Mouse (Mus musculus) CD8-positive naive resting alpha-beta T cell, adult 2 months (primary cell): ENCODE results near the gene Nalcn.

ENCODE experiments used
- DNase-seq, 2 experiments: peaks; one replicate each; pipeline ENCODE4 v3.0.0; 2022; ENCODE audit warnings: low read depth in 2 of 2, low spot score in 2 of 2

Nalcn gene

DNA sequence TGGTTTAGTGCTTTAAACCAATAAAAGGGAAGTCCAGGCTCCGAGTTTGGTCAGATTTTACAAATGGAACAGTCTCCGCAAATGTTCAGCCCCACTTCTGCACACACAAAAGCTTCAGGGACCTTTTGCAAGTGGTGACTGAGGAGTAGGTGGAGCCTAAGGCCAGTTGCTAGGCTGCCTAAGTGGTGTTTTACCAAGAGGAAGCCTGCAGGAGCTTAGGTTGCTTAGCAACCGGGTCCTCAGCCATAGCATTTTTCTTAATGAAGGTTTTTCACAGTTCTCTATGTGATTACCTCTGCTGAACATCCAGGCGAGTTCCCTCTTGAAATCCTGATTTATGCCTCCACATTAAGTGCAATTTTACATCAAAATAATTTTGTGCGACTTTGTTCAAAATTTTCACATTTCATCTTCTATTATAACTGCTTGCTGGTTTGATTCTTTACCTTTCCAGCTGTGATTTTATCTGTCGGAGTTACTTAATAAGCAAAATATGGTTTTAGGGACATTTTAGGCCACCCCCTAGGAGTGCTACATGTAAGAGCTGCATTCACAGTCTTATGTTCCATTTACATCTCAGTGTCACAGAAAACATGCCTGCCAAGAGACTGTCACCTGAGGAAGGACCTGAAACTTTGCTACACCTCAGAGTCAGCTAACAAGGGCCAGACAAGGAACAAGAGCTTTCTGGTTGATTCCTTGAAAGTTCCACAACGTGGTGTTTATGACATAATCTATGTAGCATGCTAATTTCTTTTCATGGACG lies 113.4 kb downstream of the Nalcn start:
- no peak for DNase-seq

DNA sequence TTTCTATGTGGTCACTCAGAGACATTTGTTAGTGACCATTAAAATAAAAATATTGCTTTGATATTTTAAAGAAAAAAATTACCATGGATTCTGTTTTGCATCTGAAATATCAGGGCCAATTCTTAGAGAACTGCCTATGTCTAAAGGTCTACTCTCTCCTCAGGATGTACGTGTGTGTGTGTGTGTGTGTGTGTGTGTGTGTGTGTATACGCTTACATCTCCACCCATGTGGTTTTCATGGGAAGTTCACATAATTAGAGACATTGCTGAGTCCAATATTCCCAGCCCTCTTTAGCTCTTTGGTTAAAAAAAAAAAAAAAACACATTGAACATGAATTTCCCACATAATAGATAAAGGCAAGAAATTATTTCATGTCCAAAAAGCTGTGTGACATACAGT lies 114.0 kb downstream of the Nalcn start:
- no peak for DNase-seq

DNA sequence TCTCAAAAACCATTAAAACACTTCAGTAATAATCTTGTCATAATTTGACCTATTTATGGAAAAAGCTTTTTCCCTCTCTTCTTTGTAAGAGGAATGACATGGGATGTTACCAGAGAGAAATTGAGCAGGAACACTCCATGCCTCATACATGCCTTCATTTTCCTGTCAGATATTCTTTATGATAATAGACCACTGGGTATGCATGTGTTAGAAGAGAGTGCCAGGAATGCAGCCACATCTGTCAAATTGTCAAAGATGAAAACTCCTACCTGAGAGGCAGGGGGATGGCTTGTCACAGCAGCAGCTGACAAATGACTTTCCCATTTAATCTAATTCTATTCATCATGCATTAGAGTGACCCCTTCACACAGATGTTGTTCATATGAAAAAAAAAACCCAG lies 131.4 kb downstream of the Nalcn start:
- DNase-seq, result no peak

DNA sequence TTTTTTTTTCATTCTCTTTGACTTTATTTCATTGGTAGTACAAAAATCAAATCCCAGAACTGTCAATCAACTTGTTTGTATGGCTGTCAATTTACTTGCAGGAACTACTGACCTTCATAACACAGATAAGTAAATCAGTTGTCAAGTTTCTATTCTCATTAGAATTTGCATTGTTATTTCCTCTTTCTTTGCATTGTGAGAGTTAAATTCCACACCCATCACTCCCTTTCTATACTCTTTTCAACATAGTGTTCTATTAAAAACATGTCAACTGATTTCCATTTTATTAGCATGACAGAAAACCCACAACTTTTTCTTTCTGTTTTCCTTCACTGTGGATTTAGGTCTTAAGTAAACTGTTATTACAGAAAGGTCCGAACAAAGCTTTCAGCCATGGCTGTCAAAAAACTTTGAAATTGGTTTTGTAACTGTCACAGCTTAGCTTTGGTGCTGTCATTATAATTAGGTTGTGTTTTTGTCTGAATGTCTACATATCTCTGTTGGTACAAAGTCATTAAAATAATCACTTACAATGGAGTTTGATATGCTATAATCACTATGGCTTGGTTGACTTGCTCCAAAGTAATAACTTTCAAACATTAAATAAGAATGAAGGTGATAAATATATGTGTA lies 138.3 kb downstream of the Nalcn start:
- DNase-seq, result no peak

DNA sequence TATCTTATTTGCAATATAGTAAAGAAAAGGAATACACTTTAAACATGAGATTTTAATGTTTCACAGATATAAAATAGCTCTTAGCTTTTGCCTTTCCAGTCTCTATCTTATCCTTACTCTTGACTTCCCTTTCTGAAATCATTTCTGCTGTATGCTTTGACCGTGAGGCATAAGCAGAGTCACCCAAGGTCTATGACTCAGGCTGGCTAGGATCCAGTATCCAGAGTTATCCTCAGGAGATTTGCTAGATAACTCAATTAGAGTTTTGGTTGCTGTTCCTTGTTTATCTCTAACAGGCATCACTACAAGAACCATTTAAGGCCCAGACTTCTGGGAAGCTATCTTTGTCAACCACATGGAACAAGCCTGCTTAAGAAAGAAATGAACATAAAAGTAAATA lies 164.9 kb downstream of the Nalcn start:
- no peak for DNase-seq

DNA sequence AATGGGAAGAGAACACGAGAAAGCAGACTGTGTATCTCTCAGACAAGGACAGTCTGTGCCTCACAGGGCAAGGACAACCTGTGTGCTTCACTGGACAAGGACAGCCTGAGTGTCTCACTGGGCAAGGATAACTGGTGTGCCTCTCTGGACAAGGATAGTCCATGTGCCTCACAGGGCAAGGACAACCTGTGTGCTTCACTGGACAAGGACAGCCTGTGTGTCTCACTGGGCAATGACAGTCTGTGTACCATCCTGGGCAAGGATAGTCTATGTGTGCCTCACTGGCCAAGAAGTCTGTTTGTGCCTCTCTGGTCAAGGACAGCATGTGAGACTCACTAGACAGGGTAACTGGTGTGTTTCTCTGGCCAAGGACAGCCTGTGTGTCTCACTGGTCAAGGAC lies 180.9 kb downstream of the Nalcn start:
- DNase-seq, result no peak

DNA sequence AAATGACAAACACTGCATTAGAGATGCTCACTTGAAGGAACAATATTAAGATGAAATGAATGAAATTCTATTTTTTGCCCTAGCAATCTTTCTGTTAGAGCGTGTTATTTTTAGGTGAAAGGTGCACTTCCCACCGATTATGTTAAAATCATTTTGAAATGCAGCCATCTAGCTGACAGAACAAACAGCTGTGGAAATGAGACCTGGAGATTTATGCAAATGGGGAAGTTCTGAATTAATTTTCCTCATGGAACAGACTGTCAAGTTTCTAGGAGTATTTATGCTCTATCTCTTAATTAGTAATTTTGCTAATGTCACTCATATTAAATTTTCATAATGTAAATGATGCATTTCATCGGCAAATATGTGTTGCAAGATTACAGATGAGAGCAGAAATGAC lies 191.4 kb downstream of the Nalcn start:
- no peak for DNase-seq

DNA sequence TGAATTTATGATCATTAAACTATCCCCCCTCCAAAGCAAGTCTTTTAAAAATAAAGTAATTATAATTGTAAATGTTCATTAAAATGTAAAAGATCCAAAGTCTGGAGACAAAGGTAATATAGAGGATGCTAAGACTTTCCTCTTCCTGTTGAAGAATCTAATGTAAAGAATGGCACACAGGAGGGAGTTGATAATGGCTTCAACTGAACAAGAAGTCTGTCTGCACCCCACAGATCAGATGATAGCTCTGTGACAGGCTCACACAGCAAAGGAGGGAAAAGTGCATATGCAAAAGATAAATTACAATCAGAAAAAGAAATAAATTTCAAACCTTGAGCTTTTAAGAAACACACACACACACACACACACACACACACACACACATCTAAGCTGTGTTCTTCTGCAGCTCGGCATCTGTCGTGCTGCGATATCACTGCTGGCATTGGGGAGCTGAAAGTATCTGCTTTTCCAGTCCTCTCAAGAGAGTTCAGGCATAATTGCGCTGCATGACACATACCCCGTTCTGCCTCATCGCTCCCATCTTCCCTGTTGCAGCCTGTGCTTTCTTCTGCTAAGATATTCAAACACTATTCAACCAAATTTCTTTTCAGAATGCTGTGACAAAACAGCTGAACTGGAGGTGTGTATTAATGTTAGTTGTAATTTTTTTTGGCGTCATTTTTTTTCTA lies 250.6 kb downstream of the Nalcn start:
- DNase-seq, result no peak

DNA sequence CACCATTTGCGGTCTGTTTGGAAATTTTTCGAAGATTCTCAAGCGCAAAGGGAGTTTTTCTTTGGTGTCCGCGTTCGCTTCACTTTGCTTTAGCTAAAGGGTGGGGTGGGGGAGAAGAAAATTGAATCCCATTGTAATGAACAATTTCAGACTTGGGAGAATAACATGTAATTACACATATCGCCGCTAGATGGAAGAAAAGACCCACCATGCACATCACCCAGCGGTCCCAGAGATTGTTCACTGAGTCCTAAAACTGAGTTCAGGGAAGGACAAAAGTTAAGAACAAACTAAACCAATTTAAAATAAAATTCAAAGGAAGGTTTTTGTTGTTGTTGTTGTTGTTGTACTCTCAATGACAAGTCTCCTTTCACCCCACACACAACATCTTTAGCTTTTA lies 255.4 kb downstream of the Nalcn start:
- DNase-seq, result no peak

DNA sequence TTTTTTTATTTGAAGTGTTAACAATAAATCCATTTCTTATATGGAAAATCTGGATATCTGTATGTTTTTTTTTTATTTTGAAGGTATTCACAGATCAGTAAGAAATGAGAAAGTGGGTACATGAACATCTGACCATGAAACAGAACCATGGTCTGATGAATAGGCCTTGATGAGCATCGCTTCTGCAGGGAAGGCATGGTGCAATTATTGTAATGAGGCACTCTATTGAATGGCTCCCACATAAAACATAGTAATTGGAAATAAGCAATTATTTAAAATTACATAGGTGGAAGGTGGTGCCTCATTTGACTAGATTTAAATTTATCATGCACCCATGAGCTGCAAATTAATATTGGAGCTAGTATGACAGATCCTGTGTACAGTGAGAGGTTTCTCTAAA lies 267.3 kb downstream of the Nalcn start:
- no peak for DNase-seq

DNA sequence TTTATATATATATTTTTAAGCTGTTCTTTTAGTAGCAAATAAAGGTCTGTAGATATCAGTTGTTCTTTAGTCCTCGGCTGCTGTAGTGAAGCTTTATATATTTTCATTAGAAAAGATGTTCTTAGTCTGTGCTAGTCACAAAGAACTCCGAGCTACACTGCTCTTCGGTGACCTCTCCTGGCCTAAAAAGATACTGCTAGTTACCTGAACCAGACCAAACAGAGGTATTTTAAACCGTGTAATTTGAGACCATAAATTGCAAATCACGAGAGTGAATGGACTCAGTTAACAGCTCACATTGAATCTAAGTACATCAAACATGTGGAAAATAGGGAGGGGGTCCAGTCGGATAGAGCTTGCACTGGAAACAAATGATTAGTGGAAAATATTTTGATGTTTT lies 274.0 kb downstream of the Nalcn start:
- no peak for DNase-seq

DNA sequence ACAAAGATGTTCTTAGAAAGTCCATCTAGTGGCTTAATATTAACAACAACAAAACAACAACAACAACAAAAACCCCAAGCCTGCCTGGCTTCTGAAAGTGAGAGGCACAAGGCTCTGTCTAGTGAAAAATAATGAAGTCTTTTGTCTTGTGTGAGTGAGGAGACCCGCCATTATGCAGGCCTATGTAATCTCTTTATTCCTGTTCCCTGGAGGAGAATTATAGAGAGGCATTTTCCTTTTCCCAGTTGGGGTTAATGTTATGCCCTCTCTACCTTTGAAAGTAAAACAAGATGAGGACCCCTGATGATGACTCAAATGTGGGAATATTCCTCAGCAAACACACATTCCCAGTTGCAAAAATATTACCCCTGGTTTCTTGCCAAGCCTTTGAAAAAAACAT lies 295.1 kb downstream of the Nalcn start:
- no peak for DNase-seq

DNA sequence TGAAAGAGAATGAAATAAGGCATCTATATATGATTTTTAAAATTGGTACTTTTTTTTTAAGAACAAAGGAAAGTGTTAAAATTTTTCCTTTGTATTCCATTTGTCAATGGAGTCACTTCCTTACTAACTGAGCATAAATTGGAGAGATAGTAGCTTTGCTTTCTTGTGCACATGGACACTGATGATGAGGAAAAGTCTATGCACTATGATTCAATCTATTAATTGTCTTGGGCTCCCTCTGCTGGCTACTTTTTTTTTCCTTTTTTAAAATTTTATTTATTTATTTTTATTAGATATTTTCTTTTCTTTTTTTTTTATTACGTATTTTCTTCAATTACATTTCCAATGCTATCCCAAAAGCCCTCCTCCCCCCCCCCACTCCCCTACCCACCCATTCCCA lies 312.6 kb downstream of the Nalcn start:
- DNase-seq, result no peak

DNA sequence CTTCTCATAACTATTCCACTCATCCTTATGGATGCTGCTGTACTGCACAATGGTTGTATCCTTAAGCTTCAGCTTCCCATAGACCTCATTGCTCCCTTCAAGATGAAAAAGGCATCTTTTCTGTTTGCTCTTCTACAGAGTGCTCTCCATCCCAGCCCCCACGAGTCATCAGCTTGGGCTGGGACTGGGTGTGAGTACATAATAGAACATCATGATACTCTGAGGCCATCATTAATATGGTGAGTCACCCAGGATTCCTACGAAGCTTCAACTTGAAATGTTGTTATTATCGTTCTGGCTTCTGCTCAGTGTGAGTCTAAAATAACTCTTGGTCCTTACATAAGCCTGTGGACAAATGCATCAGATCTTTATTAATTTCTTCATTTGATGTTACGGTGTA lies 314.6 kb downstream of the Nalcn start:
- no peak for DNase-seq

DNA sequence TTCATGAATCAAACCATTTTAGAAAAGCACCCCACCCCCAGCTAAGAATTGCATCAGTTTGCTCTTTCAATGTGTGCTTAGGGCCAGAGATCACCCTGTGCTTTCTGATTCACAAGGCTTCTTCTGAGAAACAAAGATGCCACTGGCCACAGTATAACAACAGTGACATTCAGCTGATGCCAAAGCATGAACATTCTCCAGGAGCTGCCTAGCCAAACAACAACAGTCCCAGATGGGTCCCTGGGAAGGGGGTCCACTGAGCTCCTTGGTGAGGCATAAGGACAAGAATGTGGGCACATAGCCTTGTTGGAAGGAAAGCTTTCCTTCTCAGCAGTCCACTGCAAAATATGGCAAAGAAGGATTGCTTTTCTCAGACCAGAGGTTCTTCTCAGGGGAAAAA lies 330.9 kb downstream of the Nalcn start:
- no peak for DNase-seq

DNA sequence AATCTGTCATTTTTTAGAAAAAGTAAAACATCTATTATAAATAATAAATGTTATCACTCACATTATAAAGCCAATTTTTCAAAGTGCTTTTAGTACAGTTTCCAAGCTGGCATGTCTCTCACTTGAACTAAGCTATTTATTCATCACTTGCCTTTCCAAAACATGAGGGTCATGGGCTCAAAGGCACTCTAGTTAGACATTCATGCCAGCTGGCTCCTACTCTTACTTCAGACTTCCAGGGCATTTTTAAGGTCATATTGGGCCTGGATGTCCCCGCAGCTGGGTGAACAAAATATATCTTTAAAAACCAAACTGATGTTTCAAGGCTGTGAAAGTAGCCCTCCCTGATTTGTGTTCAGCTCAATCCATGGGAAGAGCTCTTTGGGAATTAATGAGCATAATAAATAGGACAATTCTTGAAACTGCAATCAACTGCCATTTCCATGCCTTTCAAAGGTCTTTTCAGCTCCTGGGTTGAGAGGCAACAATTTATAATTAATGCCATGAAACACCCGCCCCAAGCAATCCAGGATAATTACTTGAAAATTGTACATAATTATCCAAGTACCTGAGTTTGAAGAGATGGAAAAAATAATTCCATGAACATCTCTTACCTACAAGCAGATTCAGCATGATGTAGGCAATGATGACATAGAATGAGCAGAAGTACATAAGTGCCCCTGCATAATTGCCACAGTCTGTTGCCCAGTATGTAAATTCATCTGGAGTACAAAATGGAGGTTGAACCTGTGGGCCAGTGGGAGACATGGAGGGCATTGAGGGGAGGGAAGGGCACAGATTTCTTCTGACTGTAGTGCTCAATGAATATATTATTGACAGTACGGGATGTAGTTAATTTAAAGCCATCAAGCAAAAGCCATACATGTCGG lies 335.6 kb downstream of the Nalcn start:
- DNase-seq, result no peak

DNA sequence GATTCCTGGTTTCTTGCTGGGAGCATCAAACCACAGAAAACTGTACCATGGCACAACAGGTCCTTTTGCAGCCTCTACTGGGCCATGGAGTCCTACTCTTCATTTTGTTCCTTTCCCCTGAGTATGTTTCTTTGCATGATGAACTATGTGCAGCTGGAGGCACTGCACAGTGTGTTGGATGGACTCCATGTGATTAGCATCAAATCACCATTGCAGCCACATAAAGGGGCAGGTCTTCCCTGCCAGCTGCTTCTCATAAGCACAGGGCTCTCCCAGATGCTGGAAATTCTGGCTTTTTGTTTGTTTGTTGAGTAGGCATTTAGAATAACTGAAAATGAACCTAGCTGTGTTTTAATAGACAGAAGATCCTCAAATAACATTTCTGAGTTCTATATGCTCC lies 344.8 kb downstream of the Nalcn start:
- no peak for DNase-seq

DNA sequence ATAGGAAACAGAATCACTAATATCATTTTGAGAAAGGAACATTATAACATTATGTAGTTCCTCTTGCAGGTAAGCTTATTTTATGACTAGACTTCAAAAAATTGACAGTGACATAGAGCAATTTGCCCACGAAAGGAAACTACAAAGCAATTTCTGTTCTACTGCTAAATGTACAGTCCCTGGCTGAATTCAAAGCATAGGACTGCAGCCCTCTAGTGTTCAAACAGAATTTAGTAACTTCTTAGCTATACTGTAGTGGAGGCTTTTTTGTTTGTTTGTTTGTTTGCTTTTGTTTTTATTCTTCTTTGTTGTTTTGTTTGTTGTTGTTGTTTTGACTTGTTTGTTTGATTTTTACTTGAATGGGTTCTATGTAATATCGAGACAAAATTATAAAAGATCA lies 354.8 kb downstream of the Nalcn start:
- DNase-seq, result no peak

DNA sequence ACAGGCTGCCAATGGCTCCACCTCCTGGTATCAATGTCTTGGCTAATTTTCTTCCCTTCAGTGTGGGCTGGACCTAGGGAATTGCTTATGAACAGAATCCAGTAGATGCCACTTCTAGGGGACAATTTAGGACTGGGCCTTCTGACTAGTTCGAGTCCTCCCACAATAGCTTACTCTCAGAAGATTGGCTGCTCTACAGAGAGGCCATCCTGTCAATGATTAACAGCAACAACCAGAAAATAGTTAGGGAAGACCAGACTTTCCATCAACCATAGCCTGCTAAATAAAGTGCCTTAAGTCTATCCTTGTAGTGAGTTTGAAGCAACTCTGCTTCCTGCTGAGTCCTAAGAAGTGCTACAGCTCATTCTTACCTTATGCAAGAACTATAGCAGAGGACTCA lies 386.2 kb downstream of the Nalcn start:
- no peak for DNase-seq

DNA sequence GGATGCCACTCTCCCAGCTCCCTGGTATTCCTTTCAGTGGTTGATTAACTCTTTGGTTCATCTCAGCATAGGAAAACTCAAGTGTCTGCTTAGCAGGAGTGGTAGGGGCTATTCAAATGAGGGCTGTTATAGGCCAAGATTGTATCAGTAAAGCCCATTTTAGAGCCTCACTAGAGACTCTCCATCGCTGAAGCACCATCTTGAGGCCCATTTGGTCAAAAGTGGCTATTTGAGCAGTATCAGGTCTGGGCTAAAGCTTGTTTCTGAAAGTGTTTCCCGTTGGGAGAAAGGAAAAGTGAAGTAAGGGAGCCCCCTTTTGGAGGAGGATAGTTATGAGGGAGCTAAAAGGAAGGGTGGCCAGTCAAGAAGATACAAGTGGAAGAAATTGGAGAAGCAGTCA lies 387.0 kb downstream of the Nalcn start:
- DNase-seq, result no peak

DNA sequence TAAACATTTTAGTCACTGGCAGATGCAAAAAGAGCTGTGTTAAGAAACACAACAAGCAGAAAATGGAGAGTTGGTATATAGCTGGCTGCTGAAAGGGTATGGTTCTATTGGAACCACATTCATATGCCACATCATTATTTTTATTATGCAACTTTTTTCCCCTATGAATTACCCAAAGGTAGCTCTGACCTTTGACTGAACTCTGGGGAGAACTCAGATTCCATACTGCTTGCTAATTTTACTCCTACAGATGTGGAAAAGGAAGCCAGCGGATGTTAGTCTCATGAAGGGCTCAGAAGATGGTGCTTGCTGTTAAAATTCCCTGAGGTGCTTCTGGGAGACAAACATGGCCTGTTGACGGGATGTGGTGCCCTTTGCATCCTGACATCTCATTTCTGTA lies 389.9 kb downstream of the Nalcn start:
- DNase-seq, result no peak
